Mouse (Mus musculus) neural tube, embryonic 11.5 days (tissue): ENCODE data around the gene Mns1. TPM values are rescaled to one million over a fixed set of nuclear protein-coding genes. Genes with fewer than 3 reads are reported as not detected.
A peak's percentile ranks its signal among the peaks of the same experiment; 100 is the strongest.

Experiments used
- ATAC-seq: fragments of 200-750 bp; cut with Nextera tagmentation; 2 replicates; pipeline ENCODE4 v1.8.0; 2017; ENCODE audit warnings: moderate number of reproducible peaks, mild to moderate bottlenecking, moderate TSS enrichment, moderate library complexity; ENCODE audit not compliant: insufficient read depth, low FRiP score, low TSS enrichment
- DNase-seq: peaks from one replicate; pipeline ENCODE4 v3.0.0-alpha.2; 2015; ENCODE audit warnings: low spot score
- H3K27ac ChIP-seq: fragments of 300-500 bp; sonication (generic); 2 replicates; pipeline ENCODE4 v1.5.1; 2014; ENCODE audit warnings: low read depth, mild to moderate bottlenecking, low read length
- H3K27me3 ChIP-seq: fragments of 300-500 bp; sonication (generic); 2 replicates; pipeline ENCODE4 v1.6.1; 2014; ENCODE audit warnings: mild to moderate bottlenecking, low read length, mixed read lengths; ENCODE audit not compliant: control insufficient read depth, insufficient read depth
- H3K36me3 ChIP-seq: fragments of 300-500 bp; sonication (generic); 2 replicates; pipeline ENCODE4 v1.6.1; 2014; ENCODE audit warnings: mild to moderate bottlenecking, low read length, moderate library complexity, mixed read lengths; ENCODE audit not compliant: control insufficient read depth, insufficient read depth
- H3K4me1 ChIP-seq: fragments of 300-500 bp; sonication (generic); 2 replicates; pipeline ENCODE4 v1.6.1; 2014; ENCODE audit warnings: low read length, mixed read lengths; ENCODE audit not compliant: control insufficient read depth, insufficient read depth
- H3K4me2 ChIP-seq: fragments of 300-500 bp; sonication (generic); 2 replicates; pipeline ENCODE4 v1.6.1; 2014; ENCODE audit warnings: low read depth, mild to moderate bottlenecking, moderate library complexity
- H3K4me3 ChIP-seq: fragments of 300-500 bp; sonication (generic); 2 replicates; pipeline ENCODE4 v1.5.1; 2014; ENCODE audit warnings: low read depth, low read length
- H3K9ac ChIP-seq: fragments of 300-500 bp; sonication (generic); 2 replicates; pipeline ENCODE4 v1.6.1; 2014; ENCODE audit warnings: mild to moderate bottlenecking, low read length
- H3K9me3 ChIP-seq: fragments of 300-500 bp; sonication (generic); 2 replicates; pipeline ENCODE4 v1.6.1; 2016; ENCODE audit warnings: low read length; ENCODE audit not compliant: control insufficient read depth
- WGBS: fragments of 180-500 bp; shearing (Covaris S2); extraction: QIAGEN DNeasy Blood & Tissue Kit; methylation state at CpG from one replicate; pipeline ENCODE4 v1.1.7; 2014; 5-methylcytosine and 5-hydroxymethylcytosine counted together
- polyA plus RNA-seq: library from polyadenylated mRNA; unstranded; fragments of >200 nt; fragmentation: Nextera tagmentation; extraction: Ambion mirVana; gene quantifications from 2 replicates; pipeline ENCODE4 v1.2.1, GENCODE M21; 2014

Mns1 gene
- polyA plus RNA-seq, 1 experiment from 2014 or later: 36.5 TPM

- Histone ChIP-seq H3K27me3 (no peaks in the 10 kb centered on the region), H3K9me3 (no peaks in the 10 kb centered on the region), H3K9ac (no peak overlapping the region), H3K36me3 (no peaks in the 10 kb centered on the region; the same call in 1 of the 2 replicates), H3K27ac (no peak overlapping the region), H3K4me1 (no peaks in the 10 kb centered on the region), H3K4me2 (no peak overlapping the region), H3K4me3 (no peak overlapping the region)
- ATAC-seq (no peak), DNase-seq (no peak)
- 46% methylated on average over 1 of the region's 1 CpGs for WGBS
Observed at GRCm38 (mm10) chr9:72456374-72456773, 18.6 kb downstream of the Mns1 start.

- Histone ChIP-seq H3K9ac (no peak overlapping the region), H3K9me3 (no peaks in the 10 kb centered on the region), H3K4me2 (no peak overlapping the region), H3K36me3 (no peaks in the 10 kb centered on the region; the same call in 1 of the 2 replicates), H3K4me1 (no peaks in the 10 kb centered on the region), H3K27ac (no peak overlapping the region), H3K4me3 (no peak overlapping the region), H3K27me3 (no peaks in the 10 kb centered on the region)
- ATAC-seq (no peak), DNase-seq (peak; percentile 65)
- WGBS: 35% methylated on average over 5 of the region's 5 CpGs
Observed at GRCm38 (mm10) chr9:72458233-72458632, 20.4 kb downstream of the Mns1 start.

DNA sequence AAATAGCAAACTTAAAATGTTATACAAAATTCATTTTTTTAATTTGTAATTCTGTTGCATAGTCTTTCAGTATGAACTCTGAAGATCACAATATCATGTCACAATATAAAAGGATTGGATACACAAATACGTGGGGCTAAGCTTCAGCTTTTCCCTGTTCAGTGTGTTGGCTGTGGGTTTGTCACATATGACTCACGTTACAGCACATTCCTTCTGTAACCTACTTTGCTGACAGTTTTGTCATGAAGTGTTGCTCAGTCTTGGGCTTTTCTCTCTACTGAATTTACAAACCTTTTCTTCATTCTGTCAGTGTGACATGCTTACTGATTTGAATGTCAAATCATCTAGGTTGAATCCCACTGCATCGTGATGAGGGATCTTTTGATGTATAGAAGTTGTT is 21.9 kb downstream of the Mns1 start:
- no peak for DNase-seq
- Histone ChIP-seq H3K36me3 (no peaks in the 10 kb centered on the region; the same call in 1 of the 2 replicates), H3K27ac (no peak overlapping the region), H3K4me1 (no peaks in the 10 kb centered on the region), H3K9me3 (no peaks in the 10 kb centered on the region), H3K4me3 (no peak overlapping the region), H3K4me2 (no peak overlapping the region), H3K27me3 (no peaks in the 10 kb centered on the region), H3K9ac (no peak overlapping the region)
- WGBS: 93% methylated on average over 3 of the region's 3 CpGs
- no peak for ATAC-seq

DNA sequence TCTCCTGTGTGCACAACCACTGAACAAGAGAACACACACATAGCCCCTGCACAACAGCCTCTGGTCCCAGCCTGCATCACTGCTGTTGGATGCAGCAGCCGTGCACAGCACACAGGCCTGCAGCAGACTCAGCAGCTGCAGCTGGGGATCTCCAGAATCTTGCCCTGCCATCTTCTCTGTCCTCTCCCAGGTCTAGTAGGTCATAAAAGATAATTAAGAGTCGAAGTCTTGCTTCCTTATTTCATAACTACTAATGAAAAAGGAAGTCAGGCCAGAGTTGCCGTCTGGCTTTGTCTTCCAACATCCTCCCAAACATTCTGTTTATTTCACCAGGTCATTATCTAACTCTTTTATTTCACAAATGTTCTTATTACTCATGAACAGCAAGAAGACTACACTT is 23.0 kb downstream of the Mns1 start:
- 86% methylated on average over 3 of the region's 3 CpGs for WGBS
- ATAC-seq: no peak

GRCm38 (mm10) chr9:72462427-72462826 is 24.6 kb downstream of the Mns1 start:
- Histone ChIP-seq H3K4me3 (no peak overlapping the region), H3K4me1 (no peaks in the 10 kb centered on the region), H3K4me2 (no peak overlapping the region), H3K27me3 (no peaks in the 10 kb centered on the region), H3K9me3 (no peaks in the 10 kb centered on the region), H3K27ac (no peak overlapping the region), H3K36me3 (no peaks in the 10 kb centered on the region; the same call in 1 of the 2 replicates), H3K9ac (no peak overlapping the region)
- ATAC-seq: no peak
- DNase-seq: no peak
- WGBS: 93% methylated on average over 2 of the region's 2 CpGs

More for the DNA sequence above, 23.0 kb downstream of the Mns1 start:
- H3K36me3 ChIP-seq: no peaks in the 10 kb centered on the region; the same call in none of the 2 replicates
- no peaks in the 10 kb centered on the region for H3K9me3 ChIP-seq
- no peak overlapping the region for H3K27ac ChIP-seq
- no peak for DNase-seq
- H3K9ac ChIP-seq: no peak overlapping the region
- H3K4me3 ChIP-seq: no peak overlapping the region
- H3K27me3 ChIP-seq: no peaks in the 10 kb centered on the region
- no peaks in the 10 kb centered on the region for H3K4me1 ChIP-seq
- H3K4me2 ChIP-seq: no peak overlapping the region

DNA sequence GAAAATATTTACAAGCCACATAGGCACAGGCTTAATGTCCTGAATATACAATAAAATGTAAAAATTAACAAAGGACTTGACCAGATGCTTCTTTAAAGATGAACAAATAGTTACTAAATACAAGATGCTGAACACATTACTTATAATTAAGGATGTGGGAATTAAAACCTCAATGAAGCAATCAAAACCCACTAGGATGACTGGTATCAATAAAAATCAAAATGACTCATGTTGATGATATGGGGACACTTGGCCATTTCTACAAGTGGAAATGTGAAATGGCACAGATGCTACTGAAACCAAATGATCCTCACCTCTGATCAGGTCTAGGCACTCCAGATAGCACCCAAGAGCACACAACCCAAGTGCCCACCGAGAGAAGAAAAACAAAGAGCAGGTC is 27.0 kb downstream of the Mns1 start:
- Histone ChIP-seq H3K9ac (no peak overlapping the region), H3K27me3 (no peaks in the 10 kb centered on the region), H3K27ac (no peak overlapping the region), H3K9me3 (no peaks in the 10 kb centered on the region), H3K4me3 (no peak overlapping the region), H3K36me3 (no peaks in the 10 kb centered on the region; the same call in 1 of the 2 replicates), H3K4me1 (no peaks in the 10 kb centered on the region), H3K4me2 (no peak overlapping the region)
- ATAC-seq (no peak), DNase-seq (no peak)
- WGBS: 85% methylated on average over 1 of the region's 1 CpGs

DNA sequence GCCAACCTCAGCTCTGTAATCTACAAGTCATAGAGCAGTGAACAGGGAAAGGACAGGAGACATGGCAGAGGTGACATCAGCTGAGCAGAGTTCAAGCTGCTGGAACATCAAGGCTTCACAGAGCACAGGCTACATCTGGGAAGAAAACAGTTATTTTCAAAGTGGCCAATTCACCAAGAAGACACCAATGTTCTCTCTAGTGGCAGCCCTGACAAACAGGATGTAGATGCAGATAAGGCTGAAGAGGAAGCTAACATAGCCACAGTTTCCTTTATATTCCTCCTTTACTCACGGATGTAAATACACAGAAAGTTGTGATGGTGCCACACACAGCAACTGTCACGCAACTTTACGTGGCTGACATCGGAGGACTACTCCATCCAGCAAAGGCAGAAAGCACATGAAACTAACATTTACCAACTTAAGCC is 28.0 kb downstream of the Mns1 start:
- Histone ChIP-seq H3K27me3 (no peaks in the 10 kb centered on the region), H3K4me2 (no peak overlapping the region), H3K9me3 (no peaks in the 10 kb centered on the region), H3K9ac (no peak overlapping the region), H3K4me1 (no peaks in the 10 kb centered on the region), H3K36me3 (no peaks in the 10 kb centered on the region; the same call in 1 of the 2 replicates), H3K4me3 (no peak overlapping the region), H3K27ac (no peak overlapping the region)
- WGBS: 98% methylated on average over 4 of the region's 4 CpGs
- no peak for ATAC-seq
- DNase-seq: no peak

- WGBS: 68% methylated on average over 11 of the region's 11 CpGs
- ATAC-seq: no peak
- Histone ChIP-seq H3K4me2 (no peak overlapping the region), H3K36me3 (peaks cover 3% of the 10 kb centered on the region; the same call in 1 of the 2 replicates), H3K9ac (no peak overlapping the region), H3K4me1 (no peaks in the 10 kb centered on the region), H3K27me3 (no peaks in the 10 kb centered on the region), H3K9me3 (no peaks in the 10 kb centered on the region), H3K27ac (no peak overlapping the region), H3K4me3 (no peak overlapping the region)
- no peak for DNase-seq
Observed at GRCm38 (mm10) chr9:72467551-72468407, 30.0 kb downstream of the Mns1 start.

GRCm38 (mm10) chr9:72468616-72469015 is 30.8 kb downstream of the Mns1 start:
- H3K4me1 ChIP-seq: no peaks in the 10 kb centered on the region
- peaks cover 7% of the 10 kb centered on the region for H3K36me3 ChIP-seq
- 93% methylated on average over 10 of the region's 10 CpGs for WGBS
- H3K9me3 ChIP-seq: no peaks in the 10 kb centered on the region
- H3K9ac ChIP-seq: no peak overlapping the region
- H3K27me3 ChIP-seq: no peaks in the 10 kb centered on the region
- DNase-seq (no peak), ATAC-seq (no peak)
- H3K27ac ChIP-seq: no peak overlapping the region
- no peak overlapping the region for H3K4me2 ChIP-seq
- H3K4me3 ChIP-seq: no peak overlapping the region
